Mouse (Mus musculus) embryonic stem cell, embryonic (primary cell): Measurements from ENCODE around the gene Foxk1.

ENCODE experiments used
- CTCF ChIA-PET, 4 experiments: fragments of 300-600 bp in 2 of 4; fragments of 350-600 bp in 2 of 4; sonication (Branson Sonifier 250); formaldehyde crosslinking; loops; one replicate each; lab custom pipeline; 2022; ENCODE audit warnings: inconsistent platforms in 2 of 4; lab: Charles Lee
- POLR2A ChIA-PET, 4 experiments: fragments of 300-600 bp in 2 of 4; fragments of 350-600 bp in 2 of 4; sonication (Branson Sonifier 250); formaldehyde crosslinking; loops; one replicate each; lab custom pipeline; 2022; ENCODE audit warnings: antibody characterized with exemption in 4 of 4, inconsistent platforms in 1 of 4; lab: Charles Lee

Foxk1 gene

DNA sequence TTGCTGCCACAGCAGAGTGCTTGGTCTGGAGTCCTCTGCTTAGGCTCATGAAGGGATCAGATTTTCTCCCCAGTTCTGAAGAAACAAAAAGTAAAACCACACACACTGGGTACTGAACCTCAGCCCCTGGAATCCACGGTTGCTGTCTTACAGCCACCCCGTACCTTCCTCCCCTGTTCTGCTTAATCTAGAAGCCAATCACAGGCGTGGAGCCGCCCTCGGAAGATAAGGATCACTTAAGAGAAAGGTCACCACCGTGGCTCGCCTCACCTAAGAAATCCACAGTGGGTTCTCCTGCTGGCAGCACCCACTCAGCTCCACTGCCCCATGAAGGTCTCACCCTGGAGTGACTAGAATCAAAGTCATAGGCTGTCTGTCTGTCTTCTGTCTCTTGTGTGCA, 5.1 kb downstream of the Foxk1 start:
- POLR2A ChIA-PET, result interaction anchor here in 2 of 4 experiments (1.9 to 2.4 kb wide), 2 partner anchors 34 kb away, joined by 5 to 7 read pairs; no protein-coding TSS in a partner anchor
- CTCF ChIA-PET, result interaction anchor here in 1 of 4 experiments (1.5 to 1.9 kb wide), 2 partner anchors 9 to 38 kb away, joined by 3 to 4 read pairs; no protein-coding TSS in a partner anchor

DNA sequence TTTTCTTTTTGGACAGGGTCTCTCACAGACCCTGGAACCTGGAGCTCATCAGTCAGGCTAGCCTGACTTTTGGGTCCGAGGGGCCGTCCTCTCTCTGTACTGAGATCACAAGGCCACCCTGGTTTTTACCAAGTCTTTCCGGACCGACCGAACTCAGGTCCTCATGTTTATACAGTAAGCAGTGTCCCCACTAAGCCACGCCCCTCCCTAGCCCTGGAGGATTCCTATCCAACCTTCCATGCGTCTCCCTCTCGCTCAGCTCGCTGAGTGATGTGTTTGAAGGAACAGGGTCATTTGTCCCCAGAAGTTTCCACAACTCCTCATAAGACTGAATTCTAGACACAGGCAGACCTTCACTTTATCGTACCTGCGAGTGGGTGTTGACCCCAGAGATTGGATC, 5.6 kb downstream of the Foxk1 start:
- CTCF ChIA-PET, result interaction anchor here in 1 of 4 experiments (1.9 kb wide), 1 partner anchor 9 kb away, joined by 4 read pairs; no protein-coding TSS in a partner anchor

DNA sequence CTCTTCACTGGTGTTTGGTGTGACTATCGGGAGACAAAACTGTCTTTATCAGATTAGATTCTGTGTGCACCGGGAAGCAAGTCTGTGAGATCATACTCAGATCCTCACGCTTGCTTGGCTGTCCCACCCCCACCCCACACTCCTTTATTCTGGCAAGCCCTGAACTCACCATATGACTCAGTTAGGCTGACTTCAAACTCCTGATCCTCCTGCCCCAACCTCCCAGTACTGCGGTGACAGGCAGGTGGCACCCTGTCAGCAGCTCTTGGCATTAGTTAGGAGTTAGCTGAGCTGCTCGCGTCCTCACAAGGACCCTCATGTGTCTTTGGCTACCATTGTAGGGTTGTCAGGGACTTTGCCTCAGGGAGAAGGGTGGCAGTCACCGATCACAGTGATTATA, 6.1 kb downstream of the Foxk1 start:
- ChIA-PET POLR2A (interaction anchor here in 2 of 4 experiments (0.6 to 1.2 kb wide), 3 partner anchors 33 to 70 kb away, joined by 3 read pairs; partner anchors contain the start of gene Ap5z1 (in 1 of the 2)), CTCF (interaction anchor here in 1 of 4 experiments (1.3 kb wide), 1 partner anchor 41 kb away, joined by 4 read pairs; no protein-coding TSS in a partner anchor)

More for the DNA sequence above, 5.6 kb downstream of the Foxk1 start:
- POLR2A ChIA-PET, result interaction anchor here in 3 of 4 experiments (0.6 to 1.9 kb wide), 3 partner anchors 33 to 70 kb away, joined by 3 to 5 read pairs (median 3); no protein-coding TSS in a partner anchor

DNA sequence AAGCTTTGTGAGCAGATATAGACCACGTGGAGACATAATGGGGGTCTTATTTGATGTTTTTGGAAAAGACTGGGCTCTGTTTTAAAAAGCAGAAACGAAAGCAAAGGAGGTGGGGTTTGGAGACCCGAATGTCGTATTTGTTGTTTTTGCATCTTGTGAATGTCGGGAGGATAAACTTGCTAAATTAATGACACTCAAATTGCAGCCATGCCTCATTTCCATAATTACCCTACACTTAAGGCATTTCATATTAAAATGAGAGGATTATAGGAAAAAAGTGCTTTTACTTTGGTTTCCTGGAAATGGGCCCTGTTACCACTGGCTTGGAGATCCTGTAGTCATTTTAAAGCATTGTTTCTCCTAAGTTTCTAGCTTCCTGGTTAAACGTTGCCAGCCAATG, 7.9 kb downstream of the Foxk1 start:
- CTCF ChIA-PET, result no interaction called here
- POLR2A ChIA-PET, result interaction anchor here in 2 of 4 experiments (0.7 to 5.2 kb wide), 5 partner anchors 9 to 27 kb away, joined by 3 to 26 read pairs (median 3); partner anchors contain the start of gene Foxk1 (in 1 of the 2)

GRCm38 (mm10) chr5:142410348-142410747, 9.1 kb downstream of the Foxk1 start:
- ChIA-PET CTCF (interaction anchor here in 2 of 4 experiments (1.2 to 1.5 kb wide), 3 partner anchors 9 to 43 kb away, joined by 3 to 6 read pairs (median 5); partner anchors contain the start of gene Foxk1 (in 1 of the 2)), POLR2A (interaction anchor here in 2 of 4 experiments (0.6 to 5.2 kb wide), 15 partner anchors 9 to 92 kb away, joined by 3 to 26 read pairs (median 5); partner anchors contain the start of gene Foxk1 (in 2 of the 2))

DNA sequence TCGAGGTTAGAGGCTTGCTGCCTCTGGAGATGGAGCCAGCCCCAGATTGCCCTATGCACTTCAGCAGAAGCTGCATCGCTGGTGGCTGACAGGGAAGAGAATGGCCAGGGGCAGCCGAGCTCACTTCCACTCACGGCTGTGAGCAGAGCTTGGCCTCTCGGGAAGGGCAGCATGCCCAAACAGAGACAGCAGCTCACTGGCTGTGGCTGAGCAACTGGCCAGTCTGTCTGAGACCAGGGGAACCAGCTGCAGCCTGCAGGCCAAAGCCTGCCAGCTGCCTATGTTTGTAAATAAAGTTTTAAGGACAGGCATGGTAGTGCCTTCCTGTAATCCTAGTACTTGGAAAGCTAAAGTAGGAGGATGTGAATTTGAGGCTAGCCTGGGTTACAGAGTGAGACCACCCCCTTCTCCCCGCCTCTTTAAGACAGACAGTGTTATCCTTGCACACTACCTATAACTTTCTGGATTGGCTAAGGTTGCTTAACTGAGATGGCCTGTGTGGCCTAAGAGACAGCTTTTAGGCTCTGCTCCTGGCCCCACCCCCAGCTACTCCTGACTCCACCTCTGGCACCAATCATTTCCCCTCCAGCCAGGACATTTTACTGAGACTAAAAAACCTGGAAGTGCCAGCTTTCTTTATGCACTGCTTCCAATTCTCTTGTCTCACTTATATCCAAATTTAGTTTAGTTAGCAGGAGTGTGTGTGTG, 11.5 kb downstream of the Foxk1 start:
- POLR2A ChIA-PET, result interaction anchor here in 2 of 4 experiments (0.7 to 5.2 kb wide), 7 partner anchors 10 to 41 kb away, joined by 3 to 26 read pairs (median 5); partner anchors contain the start of gene Foxk1 (in 1 of the 2)
- CTCF ChIA-PET, result interaction anchor here in 3 of 4 experiments (0.7 to 1.6 kb wide), 3 partner anchors 35 to 1533 kb away, joined by 3 to 4 read pairs (median 4); no protein-coding TSS in a partner anchor

GRCm38 (mm10) chr5:142413723-142414445, 12.6 kb downstream of the Foxk1 start:
- POLR2A ChIA-PET, result interaction anchor here in 3 of 4 experiments (0.6 to 3.6 kb wide), 5 partner anchors 13 to 1306 kb away, joined by 3 to 26 read pairs (median 12); partner anchors contain the start of gene Foxk1 (in 2 of the 3)
- CTCF ChIA-PET, result interaction anchor here in 1 of 4 experiments (0.5 to 0.7 kb wide), 2 partner anchors 24 to 924 kb away, joined by 3 read pairs; no protein-coding TSS in a partner anchor

DNA sequence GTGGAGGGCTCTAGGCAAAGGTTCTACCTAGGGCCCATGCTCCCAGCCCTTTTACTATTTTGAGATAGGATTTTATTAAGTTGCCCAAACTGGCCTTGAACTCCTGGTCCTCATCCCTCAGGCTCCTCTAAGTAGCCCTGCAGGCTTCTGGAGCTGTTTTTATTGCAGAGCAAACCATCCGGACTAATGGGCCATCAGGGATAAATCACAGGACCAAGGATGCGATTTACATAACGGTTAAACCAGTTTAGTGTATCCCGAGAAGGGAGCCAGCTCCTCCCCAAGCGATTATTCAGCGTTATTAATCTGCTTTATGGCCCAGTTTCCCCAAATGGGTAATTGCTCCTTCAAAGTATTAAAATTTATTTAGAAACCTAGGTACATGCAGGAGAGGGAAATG, 14.1 kb downstream of the Foxk1 start:
- ChIA-PET CTCF (interaction anchor here in 3 of 4 experiments (0.6 to 1.5 kb wide), 5 partner anchors 9 to 96 kb away, joined by 3 to 5 read pairs (median 4); no protein-coding TSS in a partner anchor), POLR2A (interaction anchor here (0.5 to 3.6 kb wide), 18 partner anchors 9 to 1517 kb away, joined by 3 to 26 read pairs (median 6); partner anchors contain the start of genes Ap5z1 (in 1 of the 4) and Foxk1 (in 1 of the 4))

DNA sequence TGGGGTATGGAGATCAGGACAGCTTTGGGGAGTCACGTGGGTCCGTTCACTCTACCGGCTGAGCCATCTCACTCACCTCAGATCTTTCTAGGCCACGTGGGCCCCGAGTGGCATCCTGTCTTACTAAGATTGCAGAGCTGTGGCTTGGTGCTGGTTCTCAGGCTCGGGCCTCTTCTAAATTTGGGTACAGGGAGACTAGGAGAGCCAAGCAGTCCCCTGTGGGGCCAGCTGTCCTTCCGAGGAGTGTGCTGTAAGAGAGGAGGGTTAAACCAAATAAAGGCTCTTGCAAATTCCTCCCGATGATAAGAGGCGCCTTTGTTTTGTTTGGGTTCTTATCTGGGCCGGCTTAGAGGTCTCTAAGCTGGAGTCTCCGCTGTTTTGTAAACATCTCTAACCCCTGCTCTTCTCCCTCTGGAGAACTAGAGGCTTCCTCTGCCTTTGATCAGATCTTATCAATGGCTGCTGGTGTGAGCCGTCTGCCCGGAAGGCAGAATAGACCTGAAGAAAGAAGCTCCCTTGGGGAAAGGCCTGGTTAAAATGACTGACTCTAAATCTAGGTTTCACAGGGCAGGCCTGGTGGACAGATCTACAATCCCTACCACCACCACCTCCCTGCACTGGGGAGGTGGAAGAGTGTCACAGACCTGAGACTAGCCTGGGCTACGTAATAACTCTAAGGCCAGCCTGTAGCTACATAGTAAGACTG, 14.9 kb downstream of the Foxk1 start:
- ChIA-PET POLR2A (interaction anchor here (0.6 to 3.6 kb wide), 21 partner anchors 8 to 1329 kb away, joined by 3 to 26 read pairs (median 5); partner anchors contain the start of genes Foxk1 (in 2 of the 4) and Ap5z1 (in 1 of the 4)), CTCF (interaction anchor here in 3 of 4 experiments (0.6 to 1.6 kb wide), 8 partner anchors 10 to 178 kb away, joined by 3 to 6 read pairs (median 4); no protein-coding TSS in a partner anchor)

- POLR2A ChIA-PET, result interaction anchor here in 3 of 4 experiments (1.1 to 3.6 kb wide), 8 partner anchors 7 to 489 kb away, joined by 3 to 26 read pairs (median 8); partner anchors contain the start of gene Foxk1 (in 1 of the 3)
- CTCF ChIA-PET, result interaction anchor here in 1 of 4 experiments (1.1 to 1.6 kb wide), 2 partner anchors 11 to 24 kb away, joined by 3 read pairs; no protein-coding TSS in a partner anchor
Observed at GRCm38 (mm10) chr5:142417104-142417503, 15.8 kb downstream of the Foxk1 start.

DNA sequence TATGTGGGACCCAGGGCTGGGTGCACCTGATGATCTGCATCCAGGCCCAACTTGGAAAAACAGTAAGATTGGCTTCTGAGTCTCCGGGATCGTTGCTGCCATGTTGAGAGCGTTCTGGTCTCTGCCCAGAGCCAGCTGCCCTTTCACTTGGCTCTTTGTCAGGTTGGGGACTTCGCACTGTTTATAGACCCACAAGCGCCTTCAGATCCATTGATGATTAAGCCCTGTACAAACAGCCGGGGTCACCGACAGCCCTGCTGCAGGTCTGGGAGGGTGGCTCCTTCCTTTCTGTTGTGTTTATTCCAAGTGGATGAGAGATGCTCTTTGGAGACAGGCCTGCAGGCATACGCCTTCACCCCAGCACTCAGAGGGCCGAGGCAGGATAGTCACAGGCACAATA, 16.6 kb downstream of the Foxk1 start:
- ChIA-PET POLR2A (interaction anchor here in 1 of 4 experiments (3.6 kb wide), 1 partner anchor 17 kb away, joined by 16 read pairs; the partner anchor contains the start of gene Foxk1), CTCF (no interaction called here)

- POLR2A ChIA-PET, result no interaction called here
- CTCF ChIA-PET, result no interaction called here
Observed at GRCm38 (mm10) chr5:142418419-142418818, 17.1 kb downstream of the Foxk1 start.

DNA sequence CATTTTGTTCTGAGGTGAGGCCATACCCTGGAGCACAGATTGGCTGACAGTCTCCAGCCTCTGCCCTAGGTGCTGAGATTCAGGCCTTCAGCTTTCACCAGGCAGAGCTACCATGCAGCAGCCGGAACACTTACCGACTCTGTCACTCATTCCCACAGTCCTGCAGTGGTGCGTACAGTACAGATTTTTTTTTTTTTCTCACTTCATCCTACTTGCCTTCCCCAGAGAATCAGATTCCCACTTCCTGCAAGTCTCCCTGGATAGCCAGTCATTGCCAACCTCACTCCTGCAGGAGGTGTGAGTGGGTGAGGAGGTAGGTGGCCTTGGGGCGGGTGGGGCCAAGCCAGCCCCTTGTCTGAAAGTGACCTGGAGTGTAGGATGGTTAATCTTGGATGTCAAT, 19.0 kb downstream of the Foxk1 start:
- CTCF ChIA-PET, result interaction anchor here in 1 of 4 experiments (0.7 kb wide), 1 partner anchor 93 kb away, joined by 6 read pairs; no protein-coding TSS in a partner anchor

GRCm38 (mm10) chr5:142420920-142421319, 19.6 kb downstream of the Foxk1 start:
- CTCF ChIA-PET, result no interaction called here
- POLR2A ChIA-PET, result interaction anchor here in 2 of 4 experiments (0.6 to 1.4 kb wide), 2 partner anchors 11 to 12 kb away, joined by 3 to 4 read pairs; no protein-coding TSS in a partner anchor

More for the DNA sequence above, 19.0 kb downstream of the Foxk1 start:
- POLR2A ChIA-PET, result interaction anchor here in 2 of 4 experiments (0.6 to 1.4 kb wide), 3 partner anchors 9 to 13 kb away, joined by 3 to 4 read pairs (median 3); no protein-coding TSS in a partner anchor

- ChIA-PET POLR2A (interaction anchor here in 2 of 4 experiments (1.4 to 2.1 kb wide), 3 partner anchors 19 to 30 kb away, joined by 4 to 12 read pairs (median 11); no protein-coding TSS in a partner anchor), CTCF (interaction anchor here in 2 of 4 experiments (0.6 to 1.1 kb wide), 4 partner anchors 19 to 271 kb away, joined by 3 to 8 read pairs (median 4); no protein-coding TSS in a partner anchor)
Observed at GRCm38 (mm10) chr5:142421886-142422285, 20.6 kb downstream of the Foxk1 start.

- CTCF ChIA-PET, result no interaction called here
- POLR2A ChIA-PET, result interaction anchor here (0.6 to 2.1 kb wide), 9 partner anchors 13 to 190 kb away, joined by 3 to 12 read pairs (median 5); no protein-coding TSS in a partner anchor
Observed at GRCm38 (mm10) chr5:142423141-142423540, 21.8 kb downstream of the Foxk1 start.
